Mouse (Mus musculus): Measurements from ENCODE around the gene Foxred2. TPM values are rescaled to one million over a fixed set of nuclear protein-coding genes. Genes with fewer than 3 reads are reported as not detected.

The Foxred2 gene
- total and polyA plus RNA-seq, 2 experiments from 2014 or later, result 10.3 to 31.0 TPM

DNA sequence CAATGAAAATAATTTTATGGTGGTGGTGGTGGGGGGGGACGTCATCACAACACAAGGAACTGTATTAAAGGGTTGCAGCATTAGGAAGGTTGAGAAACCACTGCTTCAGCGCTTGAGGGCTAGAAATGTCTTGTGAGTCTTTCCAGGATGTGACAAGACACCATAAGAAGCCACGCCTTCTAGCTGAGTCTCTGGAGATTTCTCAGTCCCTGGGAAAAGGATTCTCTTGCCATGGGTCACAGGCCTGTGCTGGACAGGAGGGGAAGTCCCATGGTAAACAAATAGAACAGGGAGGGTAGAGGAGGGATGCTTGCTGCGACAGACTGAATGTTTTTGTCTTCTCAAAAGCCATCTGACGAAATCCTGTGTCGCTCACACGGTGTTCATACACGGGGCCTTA lies 64.8 kb downstream of the Foxred2 start:
- Histone ChIP-seq H3K4me1 (ENCODE audit: insufficient read depth, low read length) (no peaks in the 10 kb centered on the region), H3K27ac (ENCODE audit: low read depth, low read length) (no peak overlapping the region), H3K4me3 (ENCODE audit: low read depth, low read length) (no peak overlapping the region), H3K4me2 (ENCODE audit: low read depth, low read length, poor library complexity, severe bottlenecking) (no peak overlapping the region), H3K9me3 (ENCODE audit: low read length) (no peaks in the 10 kb centered on the region), H3K27me3 (ENCODE audit: insufficient read depth, low read length) (no peaks in the 10 kb centered on the region), H3K9ac (replicated peaks; ENCODE audit: low read length, poor library complexity, severe bottlenecking) (no peak overlapping the region), H3K36me3 (ENCODE audit: insufficient read depth, low read length) (no peaks in the 10 kb centered on the region)
- 85% methylated on average over 8 of the region's 8 CpGs for WGBS
- DNase-seq (ENCODE audit: low spot score), result no peak
- no peak for ATAC-seq (ENCODE audit: low FRiP score)
- no peak for TF ChIP-seq CTCF (IDR thresholded peaks at IDR 0.05)

Other genes starting within 250 kb of the Foxred2 start
- gene Apol9b, start 227.7 kb downstream of the Foxred2 start, total RNA-seq (2014; rRNA removed), result 0.33 TPM in 1 of 2 replicates, not detected in the other
- 0.43 TPM in 1 of 2 replicates, not detected in the other for gene Apol9b, start 227.7 kb downstream of the Foxred2 start, polyA plus RNA-seq (2015; fragmentation: Nextera tagmentation; extraction: Ambion mirVana)
- gene Apol8, start 199.7 kb downstream of the Foxred2 start, total RNA-seq (2014; rRNA removed), result 0.19 TPM in 1 of 2 replicates, not detected in the other
- 0.36 and 0.55 TPM in 2 replicates for gene Apol8, start 199.7 kb downstream of the Foxred2 start, polyA plus RNA-seq (2015; fragmentation: Nextera tagmentation; extraction: Ambion mirVana)
- gene Myh9, start 114.5 kb downstream of the Foxred2 start, total RNA-seq (2014; rRNA removed), result 26.9 and 30.8 TPM in 2 replicates
- 6.4 and 8.2 TPM in 2 replicates for gene Myh9, start 114.5 kb downstream of the Foxred2 start, polyA plus RNA-seq (2015; fragmentation: Nextera tagmentation; extraction: Ambion mirVana)
- gene Txn2, start 27.7 kb downstream of the Foxred2 start, total RNA-seq (2014; rRNA removed), result 39.6 and 39.9 TPM in 2 replicates
- 182 and 194 TPM in 2 replicates for gene Txn2, start 27.7 kb downstream of the Foxred2 start, polyA plus RNA-seq (2015; fragmentation: Nextera tagmentation; extraction: Ambion mirVana)
- 133 and 142 TPM in 2 replicates for gene Eif3d, start 14.1 kb upstream of the Foxred2 start, total RNA-seq (2014; rRNA removed)
- 154 and 160 TPM in 2 replicates for gene Eif3d, start 14.1 kb upstream of the Foxred2 start, polyA plus RNA-seq (2015; fragmentation: Nextera tagmentation; extraction: Ambion mirVana)
- 22.3 and 22.6 TPM in 2 replicates for gene Cacng2, start 163.3 kb upstream of the Foxred2 start, total RNA-seq (2014; rRNA removed)
- gene Cacng2, start 163.3 kb upstream of the Foxred2 start, polyA plus RNA-seq (2015; fragmentation: Nextera tagmentation; extraction: Ambion mirVana), result 15.7 and 16.7 TPM in 2 replicates
- gene Ift27, start 217.4 kb upstream of the Foxred2 start, total RNA-seq (2014; rRNA removed), result 29.5 and 37.3 TPM in 2 replicates
- 116 and 120 TPM in 2 replicates for gene Ift27, start 217.4 kb upstream of the Foxred2 start, polyA plus RNA-seq (2015; fragmentation: Nextera tagmentation; extraction: Ambion mirVana)
- 0.61 and 3.6 TPM in 2 replicates for gene Pvalb, start 249.7 kb upstream of the Foxred2 start, total RNA-seq (2014; rRNA removed)
- 1.9 and 3.3 TPM in 2 replicates for gene Pvalb, start 249.7 kb upstream of the Foxred2 start, polyA plus RNA-seq (2015; fragmentation: Nextera tagmentation; extraction: Ambion mirVana)